Mouse (Mus musculus): ENCODE measurements around the gene Utrn. TPM values are rescaled to one million over a fixed set of nuclear protein-coding genes. Genes with fewer than 3 reads are reported as not detected.

Utrn gene
- polyA plus RNA-seq, 1 experiment from 2014 or later = 76.0 TPM

Other genes with a start within 250 kb of the Utrn start
- 2.3 and 2.4 TPM in 2 replicates for gene Stx11, start 94.9 kb upstream of the Utrn start, polyA plus RNA-seq (2015; fragmentation: Nextera tagmentation; extraction: Ambion mirVana)
- 35.1 and 38.0 TPM in 2 replicates for gene Sf3b5, start 136.0 kb upstream of the Utrn start, polyA plus RNA-seq (2015; fragmentation: Nextera tagmentation; extraction: Ambion mirVana)
- gene Plagl1, start 191.1 kb upstream of the Utrn start, polyA plus RNA-seq (2015; fragmentation: Nextera tagmentation; extraction: Ambion mirVana) = 83.8 and 93.0 TPM in 2 replicates

All from kidney, embryonic 16.5 days (tissue).